Mouse (Mus musculus): ENCODE results near the gene Hsp90ab1.

The Hsp90ab1 gene

DNA sequence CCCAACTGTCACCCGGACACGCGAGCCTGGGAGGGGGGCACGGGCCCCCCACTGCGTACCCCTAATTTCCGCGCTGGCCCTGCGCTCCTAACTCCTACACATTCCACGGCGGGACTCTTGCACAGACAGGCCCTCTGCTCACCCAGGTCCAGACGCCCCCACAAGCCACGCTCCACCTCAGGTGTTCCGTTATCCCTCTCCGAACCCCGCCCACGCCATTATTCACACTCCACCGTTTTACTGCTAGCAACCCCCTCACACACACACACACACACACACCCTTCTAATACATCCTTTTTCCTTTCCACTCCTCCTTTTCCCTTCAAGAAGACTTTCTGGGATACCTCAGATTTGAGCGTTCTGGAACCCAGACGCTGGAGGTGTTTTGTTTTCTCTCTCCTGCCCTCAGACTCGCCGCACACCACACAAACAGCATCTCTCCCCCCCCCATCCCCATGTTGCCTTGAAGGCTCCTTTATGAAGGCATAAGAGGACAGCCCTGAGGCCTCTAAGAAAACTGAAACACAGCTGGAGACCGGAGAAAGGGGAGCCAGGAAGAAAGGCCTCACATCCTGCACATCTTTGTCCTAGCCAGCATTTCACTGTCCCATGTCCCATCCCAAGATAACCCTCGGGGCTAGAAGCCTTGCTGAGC, 22.8 kb upstream of the Hsp90ab1 start:
- DNase-seq: peak; percentile 48

GRCm38 (mm10) chr17:45594881-45595735, 22.0 kb upstream of the Hsp90ab1 start:
- DNase-seq: peak; percentile 90

DNA sequence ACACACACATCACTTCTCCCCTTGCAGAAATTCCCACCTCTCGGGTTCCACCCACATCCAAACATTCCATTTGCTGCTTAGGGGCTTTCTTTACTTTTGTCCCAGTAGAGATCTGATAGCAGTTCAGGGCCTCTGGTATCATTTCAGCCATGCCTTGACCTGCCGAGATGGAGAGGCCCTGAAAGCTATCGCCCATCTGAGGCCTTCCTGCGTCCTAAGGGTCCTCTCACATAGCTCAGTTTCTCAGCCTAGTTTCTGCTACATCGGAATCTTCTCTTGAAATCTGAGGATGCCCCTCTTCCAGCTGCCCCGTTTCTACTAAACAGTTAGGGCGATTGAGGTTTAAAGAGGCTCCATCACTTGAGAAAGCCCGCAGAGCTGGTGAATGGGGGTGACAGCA, 21.1 kb upstream of the Hsp90ab1 start:
- peak; percentile 63 for DNase-seq

GRCm38 (mm10) chr17:45593479-45593878, 20.4 kb upstream of the Hsp90ab1 start:
- peak; percentile 92 for DNase-seq

DNA sequence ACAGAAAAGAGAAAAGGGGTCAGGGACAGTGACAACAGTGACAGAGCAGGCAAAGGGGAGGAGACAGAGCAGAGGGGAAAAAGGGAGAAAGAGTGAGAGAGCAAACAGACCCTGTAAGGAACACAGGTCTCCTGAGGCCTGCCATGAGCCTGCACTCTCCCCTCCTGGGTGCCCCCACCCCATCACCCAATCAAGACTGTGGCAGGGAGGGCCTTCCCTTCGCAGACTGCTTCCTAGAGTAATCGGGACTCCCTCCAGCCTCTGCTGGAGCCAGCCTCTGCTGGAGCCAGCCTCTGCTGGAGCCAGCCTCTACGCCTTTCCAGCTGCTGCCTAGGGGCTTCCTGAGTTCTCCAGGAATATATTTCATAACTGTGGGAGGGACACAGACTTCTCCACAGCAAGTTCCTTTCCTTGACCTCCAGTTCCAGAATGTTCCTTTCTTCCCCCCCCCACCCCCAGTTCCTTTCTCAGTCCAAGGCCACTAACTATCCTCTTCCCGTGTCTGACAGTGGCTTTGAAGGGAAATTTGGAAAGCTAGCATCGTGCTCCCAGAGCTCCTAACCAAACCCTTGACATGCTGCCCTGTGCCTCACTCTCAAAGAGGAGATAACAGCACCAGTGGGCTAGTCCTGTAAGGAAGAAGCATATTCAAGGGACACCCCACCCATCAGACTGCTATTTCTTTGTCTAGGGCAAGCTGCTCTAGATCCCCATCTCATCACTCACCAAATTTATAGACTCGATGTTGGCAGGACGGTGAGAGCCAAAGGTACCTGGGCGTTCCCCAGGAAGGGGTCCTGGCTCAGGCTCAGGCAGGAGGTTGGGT, 19.7 kb upstream of the Hsp90ab1 start:
- peak; percentile 57 for DNase-seq

GRCm38 (mm10) chr17:45591701-45592605, 18.9 kb upstream of the Hsp90ab1 start:
- no peak for DNase-seq

DNA sequence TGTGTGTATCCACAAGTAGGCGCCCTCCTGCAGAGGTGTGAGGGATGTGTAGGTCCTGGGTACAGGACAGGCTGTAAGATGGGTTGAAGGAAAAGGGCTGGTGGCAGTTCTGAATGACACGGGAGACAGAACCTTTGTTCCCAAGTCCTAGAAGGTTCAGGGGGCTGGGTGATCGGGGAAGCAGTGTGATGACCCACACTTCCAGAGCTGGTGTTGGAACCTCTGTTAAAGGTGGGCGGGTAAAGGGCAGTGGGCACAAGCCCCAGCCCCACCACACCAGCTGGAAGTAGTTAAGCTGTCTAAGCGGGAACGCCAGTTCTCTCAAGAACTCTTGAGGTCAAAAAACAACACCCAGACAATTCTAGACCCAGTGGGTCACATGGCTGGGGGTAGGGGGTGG, 17.3 kb upstream of the Hsp90ab1 start:
- DNase-seq: peak; percentile 1

DNA sequence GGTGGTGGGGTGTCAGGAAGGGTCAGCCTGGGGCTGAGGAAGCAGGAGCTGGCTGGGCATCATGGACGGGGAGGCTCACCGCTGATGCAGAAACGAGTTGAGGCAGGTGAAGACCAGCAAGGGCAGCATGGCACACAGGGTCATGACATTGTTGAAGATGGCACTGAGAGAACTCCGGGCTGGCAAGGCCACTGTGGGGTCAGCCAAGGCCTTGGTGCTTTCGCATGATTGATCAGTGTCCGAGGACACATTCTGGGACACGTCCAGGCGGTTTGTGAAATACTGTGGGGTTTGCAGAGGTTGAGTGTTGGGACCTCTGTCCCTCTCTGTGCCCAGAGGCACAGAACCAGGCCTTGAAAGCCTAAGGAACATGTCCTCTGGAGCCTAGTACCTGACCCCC, 16.8 kb upstream of the Hsp90ab1 start:
- DNase-seq: no peak

DNA sequence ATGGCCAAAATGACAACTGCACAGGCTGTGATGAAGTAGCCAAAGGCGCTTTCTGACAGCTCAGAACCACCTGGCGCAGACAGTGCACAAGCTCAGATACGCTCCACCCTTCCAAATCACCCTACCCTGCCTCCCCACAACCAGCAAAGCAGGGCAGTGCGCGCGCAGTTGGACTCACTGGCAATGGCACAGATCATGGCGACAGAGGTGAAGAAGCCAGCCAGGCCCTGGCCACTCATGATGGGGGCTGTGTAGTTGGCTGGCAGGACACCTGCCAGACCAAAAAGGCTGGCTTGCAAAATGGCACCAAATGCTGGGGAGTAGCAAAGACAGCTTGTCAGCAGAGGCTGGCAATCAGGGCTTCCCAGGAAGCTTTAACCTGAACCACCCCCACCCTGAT, 16.2 kb upstream of the Hsp90ab1 start:
- DNase-seq: no peak

GRCm38 (mm10) chr17:45588370-45588769, 15.3 kb upstream of the Hsp90ab1 start:
- DNase-seq: no peak

GRCm38 (mm10) chr17:45586449-45586837, 13.4 kb upstream of the Hsp90ab1 start:
- DNase-seq: peak; percentile 75

DNA sequence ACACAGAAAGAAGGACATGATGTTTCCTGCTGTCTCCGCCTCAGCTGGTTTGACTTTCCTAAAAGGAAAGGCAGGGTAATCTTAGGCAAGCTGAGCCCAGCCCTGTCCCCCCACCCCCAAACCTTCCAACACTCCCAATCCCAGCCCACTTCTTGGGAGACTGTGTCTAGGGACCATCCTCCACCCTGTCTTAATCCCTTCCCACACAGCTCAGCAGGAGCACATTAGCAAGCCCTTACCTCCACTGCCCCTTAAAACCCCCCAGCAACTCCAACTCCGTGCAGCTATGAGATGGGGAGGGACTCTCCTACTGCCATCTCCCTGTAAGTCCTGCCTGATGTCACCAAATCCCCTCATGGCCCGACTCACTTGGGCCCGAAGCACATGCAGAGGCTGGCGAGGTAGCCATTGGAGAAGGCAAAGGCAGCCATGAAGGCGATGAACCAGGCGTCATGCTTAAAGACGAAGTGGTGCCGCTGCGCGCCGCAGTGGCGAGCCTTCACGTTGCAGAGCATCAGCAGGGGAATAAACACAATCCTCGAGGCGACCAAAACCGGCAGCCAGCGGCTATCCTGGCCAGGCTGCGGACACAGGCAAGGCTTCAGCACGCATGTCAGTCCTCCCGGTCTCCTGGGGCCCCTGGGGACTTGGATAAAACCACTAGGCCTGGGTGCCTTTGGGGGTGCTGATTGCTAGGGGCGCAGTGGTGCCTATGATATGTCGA, 12.8 kb upstream of the Hsp90ab1 start:
- no peak for DNase-seq

DNA sequence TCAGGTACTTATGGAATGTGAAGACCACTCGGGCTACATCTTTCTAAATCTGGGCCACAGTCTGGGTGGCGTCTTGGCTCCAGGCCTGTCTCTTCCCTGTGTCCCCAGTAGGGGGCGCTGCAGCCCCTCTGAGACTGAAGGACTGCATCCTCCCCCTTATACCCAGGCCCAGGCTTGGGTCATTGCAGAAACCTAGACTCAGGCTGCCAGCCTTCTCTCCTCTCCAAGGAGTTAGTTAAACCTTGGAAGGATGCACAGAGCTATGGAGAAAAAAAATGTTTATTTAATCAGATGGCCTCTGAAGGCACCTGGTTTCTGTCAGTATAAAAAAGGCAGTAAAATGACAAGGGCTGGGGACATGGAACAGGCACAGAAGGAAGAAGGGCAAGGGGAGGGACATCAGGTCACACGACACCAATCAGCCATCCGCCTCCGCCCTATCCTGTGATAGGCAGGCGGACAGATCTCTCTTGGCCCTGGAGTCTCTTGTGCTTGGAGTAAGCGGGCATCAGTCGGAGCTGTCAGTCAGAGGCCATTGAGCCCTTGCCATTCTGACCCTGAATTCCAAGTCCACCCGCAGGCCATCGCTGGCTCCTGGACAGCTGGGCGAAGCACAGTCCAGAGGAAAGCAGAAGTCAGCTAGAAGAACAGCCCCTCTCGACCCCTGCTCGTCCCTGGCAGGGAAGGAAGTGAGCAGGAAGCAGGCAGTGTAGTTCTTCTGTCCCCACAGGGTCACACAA, 12.0 kb upstream of the Hsp90ab1 start:
- DNase-seq: peak; percentile 76

- peak; percentile 44 for DNase-seq
Observed at GRCm38 (mm10) chr17:45584096-45584896, 11.2 kb upstream of the Hsp90ab1 start.

- peak; percentile 63 for DNase-seq
Observed at GRCm38 (mm10) chr17:45582715-45583355, 9.8 kb upstream of the Hsp90ab1 start.

GRCm38 (mm10) chr17:45582188-45582587, 9.1 kb upstream of the Hsp90ab1 start:
- DNase-seq: peak; percentile 77

DNA sequence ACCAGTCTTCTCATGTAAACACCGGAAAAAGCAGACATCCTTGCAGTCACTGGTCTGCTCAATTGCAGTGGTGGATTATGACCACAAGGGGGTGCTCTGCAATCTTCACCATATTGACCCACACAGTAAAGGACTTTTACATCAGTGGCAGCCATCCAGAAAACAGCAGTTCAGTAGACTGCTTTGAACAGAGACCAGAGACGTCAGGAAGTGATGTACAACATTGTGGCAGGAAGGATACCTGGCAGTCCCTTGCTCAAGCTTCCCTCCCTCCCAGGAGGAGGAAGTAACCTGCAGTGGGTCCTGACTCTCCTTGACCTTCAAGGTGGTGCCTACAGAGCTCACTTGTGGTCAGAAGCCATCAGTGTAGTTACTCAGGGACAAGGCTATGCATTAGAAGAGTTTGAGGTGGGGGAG, 8.5 kb upstream of the Hsp90ab1 start:
- peak; percentile 83 for DNase-seq

DNA sequence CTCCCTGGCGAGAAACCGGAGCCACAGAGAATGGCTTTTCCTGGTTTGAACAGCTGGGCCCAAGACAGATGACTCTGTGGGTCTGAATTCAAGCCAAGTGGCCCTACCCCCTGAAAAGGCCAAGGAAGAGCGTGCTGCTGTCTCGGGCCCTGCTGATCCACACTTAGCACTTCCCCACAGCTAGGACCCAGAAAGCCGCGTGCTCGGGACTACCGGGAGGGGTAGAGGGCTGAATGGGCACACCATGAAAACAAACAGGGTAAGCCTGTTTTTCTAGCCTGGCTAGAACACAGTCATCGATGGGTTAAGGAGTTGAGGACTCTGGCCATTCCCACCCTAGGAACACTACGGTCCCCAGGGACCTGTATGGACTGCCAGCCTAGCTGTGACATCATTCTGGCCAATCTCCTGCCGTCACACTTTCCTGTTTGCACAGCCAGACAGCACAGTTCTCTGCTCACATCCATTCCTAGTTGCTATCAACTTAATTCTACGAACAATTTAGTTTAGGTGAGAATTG, 7.9 kb upstream of the Hsp90ab1 start:
- DNase-seq: no peak

DNA sequence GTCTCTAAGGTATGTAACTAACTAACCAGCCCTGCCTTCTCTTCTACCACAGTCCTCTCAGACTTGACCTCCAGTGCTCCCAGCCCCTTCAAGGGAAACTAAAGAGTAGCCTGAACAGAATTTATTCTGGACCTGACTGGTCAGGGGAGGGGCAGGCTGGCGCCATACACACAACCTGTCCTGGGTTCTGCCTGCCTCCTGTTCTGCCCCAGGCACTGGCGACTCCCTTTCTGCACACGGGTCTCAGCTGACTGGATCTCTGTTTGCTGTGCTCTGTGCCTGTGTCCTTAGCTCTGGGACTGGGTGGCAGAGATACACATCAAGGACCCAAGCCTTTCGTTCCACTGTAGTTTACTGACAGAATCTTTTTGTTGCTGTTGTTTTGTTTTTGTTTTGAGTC, 6.5 kb upstream of the Hsp90ab1 start:
- DNase-seq: no peak

Measured in liver (tissue).